Mouse (Mus musculus) ES-E14 (cell line): ENCODE data around the gene Slc34a2. TPM values are rescaled to one million over a fixed set of nuclear protein-coding genes. Genes with fewer than 3 reads are reported as not detected.

Experiments used
- DNase-seq: peaks from one replicate; pipeline ENCODE4 v3.0.0-alpha.2; 2013; ENCODE audit warnings: low read depth, low spot score
- H3K27ac ChIP-seq: 2 replicates; pipeline ENCODE4 v1.5.1; 2012; ENCODE audit warnings: low read depth, mild to moderate bottlenecking, low read length, moderate library complexity, mixed read lengths; ENCODE audit not compliant: poor library complexity, insufficient read depth, severe bottlenecking
- H3K36me3 ChIP-seq: 2 replicates; pipeline ENCODE4 v1.6.1; 2012; ENCODE audit warnings: mild to moderate bottlenecking, low read length, moderate library complexity, mixed read lengths; ENCODE audit not compliant: control insufficient read depth, poor library complexity, insufficient read depth, severe bottlenecking
- H3K4me1 ChIP-seq, 2 experiments: fragments of 150-350 bp in 1 of 2; sonication (generic) in 1 of 2; 2 replicates each; pipeline ENCODE4 v1.6.1; 2012; ENCODE audit warnings: low read length in 2 of 2, mild to moderate bottlenecking in 1 of 2, mixed read lengths in 1 of 2; ENCODE audit not compliant: control insufficient read depth in 2 of 2, insufficient read depth in 2 of 2, poor library complexity in 1 of 2
- H3K4me3 ChIP-seq, 2 experiments: fragments of 150-350 bp in 1 of 2; sonication (generic) in 1 of 2; 2 replicates each; pipeline ENCODE4 v1.5.1; 2012; ENCODE audit warnings: low read length in 2 of 2, low read depth in 1 of 2, mild to moderate bottlenecking in 1 of 2, mixed read lengths in 1 of 2; ENCODE audit not compliant: insufficient read depth in 1 of 2, poor library complexity in 1 of 2, severe bottlenecking in 1 of 2
- H3K9ac ChIP-seq: 2 replicates; pipeline ENCODE4 v1.6.1; 2012; ENCODE audit warnings: low read depth, mild to moderate bottlenecking, low read length, mixed read lengths; ENCODE audit not compliant: poor library complexity, insufficient read depth, severe bottlenecking
- H3K9me3 ChIP-seq: fragments of 150-350 bp; sonication (generic); 2 replicates; pipeline ENCODE4 v1.6.1; 2012; ENCODE audit warnings: low read depth, mild to moderate bottlenecking, low read length; ENCODE audit not compliant: control insufficient read depth, insufficient read depth
- CHD2 ChIP-seq: IDR thresholded peaks from 2 replicates; pipeline ENCODE4 v1.6.1; 2014; ENCODE audit warnings: mild to moderate bottlenecking, low read depth, low read length, inconsistent platforms
- HCFC1 ChIP-seq: IDR thresholded peaks from 2 replicates; pipeline ENCODE4 v1.6.1; 2012; ENCODE audit warnings: low read length, inconsistent platforms, borderline replicate concordance; ENCODE audit not compliant: insufficient read depth
- MAFK ChIP-seq: IDR thresholded peaks from 2 replicates; pipeline ENCODE4 v1.6.1; 2014; ENCODE audit warnings: mild to moderate bottlenecking, low read depth, low read length, inconsistent platforms; ENCODE audit not compliant: insufficient read depth
- ZC3H11A ChIP-seq: IDR thresholded peaks from 2 replicates; pipeline ENCODE4 v1.6.1; 2012; ENCODE audit warnings: low read depth, mild to moderate bottlenecking, inconsistent platforms, low read length, borderline replicate concordance
- ZNF384 ChIP-seq: IDR thresholded peaks from 2 replicates; pipeline ENCODE4 v1.6.1; 2012; ENCODE audit warnings: low read depth, low read length, inconsistent platforms
- in situ Hi-C, 2 experiments: fragments of 600-800 bp; cut with MboI; formaldehyde crosslinking; loops; one replicate each; pipeline ENCODE4 v1.15.1; 2025; ENCODE audit warnings: low sequenced_read_pairs in 2 of 2, inconsistent platforms in 1 of 2; ENCODE audit not compliant: unreplicated experiment in 2 of 2
- total RNA-seq: library from RNA; depleted of rRNA; stranded (reverse); fragments of 300-350 nt; gene quantifications from 2 replicates; pipeline ENCODE4 v1.2.3, GENCODE M21; 2012

The Slc34a2 gene
- total RNA-seq, 1 experiment = 1.3 TPM

GRCm38 (mm10) chr5:52995461-52995860 lies 42.4 kb upstream of the Slc34a2 start:
- no peak overlapping the region for H3K9ac ChIP-seq
- in situ Hi-C loops = no loop called here
- DNase-seq = no peak
- no peak overlapping the region for H3K27ac ChIP-seq
- no peaks in the 10 kb centered on the region for H3K9me3 ChIP-seq
- no peaks in the 10 kb centered on the region for H3K4me1 ChIP-seq
- no peak for TF ChIP-seq ZC3H11A
- TF ChIP-seq MAFK = no peak
- no peak for TF ChIP-seq CHD2
- no peak for TF ChIP-seq ZNF384
- TF ChIP-seq HCFC1 = no peak
- no peak overlapping the region for H3K4me3 ChIP-seq
- H3K36me3 ChIP-seq = no peaks in the 10 kb centered on the region

DNA sequence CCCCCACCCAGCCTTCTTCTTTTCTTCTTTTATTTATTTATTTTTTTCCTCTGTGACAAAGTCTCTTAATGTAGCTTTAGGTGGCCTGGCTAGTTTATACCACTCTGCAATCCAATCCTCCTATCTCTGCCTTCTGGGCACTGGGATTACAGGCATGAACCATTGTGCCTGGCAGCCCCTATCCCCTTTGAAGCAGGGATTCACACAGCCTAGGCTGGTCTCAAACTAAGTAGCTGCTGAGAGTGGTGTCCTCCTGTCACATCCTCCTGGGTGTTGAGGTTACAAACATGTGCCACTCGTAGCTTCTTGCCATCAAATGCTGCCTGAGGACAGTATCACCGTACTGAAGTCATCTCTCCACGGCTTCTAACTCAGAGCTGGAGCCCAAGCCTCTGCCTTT lies 41.7 kb upstream of the Slc34a2 start:
- TF ChIP-seq CHD2 (no peak), HCFC1 (no peak)
- no peaks in the 10 kb centered on the region for H3K4me1 ChIP-seq
- H3K4me3 ChIP-seq = no peak overlapping the region
- no peaks in the 10 kb centered on the region for H3K36me3 ChIP-seq
- H3K27ac ChIP-seq = no peak overlapping the region
- no peak for DNase-seq
- in situ Hi-C loops = no loop called here
- no peaks in the 10 kb centered on the region for H3K9me3 ChIP-seq
- no peak overlapping the region for H3K9ac ChIP-seq

DNA sequence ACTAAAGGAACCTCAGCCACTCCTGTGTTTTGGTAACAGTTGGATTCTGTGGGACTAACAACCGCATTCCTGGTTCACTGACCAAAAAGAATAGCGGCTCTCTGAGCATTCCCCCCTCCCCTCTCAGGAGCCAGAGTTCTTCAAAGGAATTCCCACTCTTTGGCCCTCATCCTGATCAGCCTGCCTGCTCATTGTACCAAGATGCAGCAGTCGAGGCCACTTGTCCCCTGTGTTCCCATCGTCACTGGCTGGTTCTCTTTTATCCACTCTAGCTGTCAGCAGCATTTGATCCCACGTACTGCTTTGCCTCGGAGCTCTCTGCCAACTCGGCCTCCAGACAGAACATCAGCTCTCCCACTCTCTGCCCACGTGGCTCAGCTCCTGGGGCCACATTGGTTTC lies 41.3 kb upstream of the Slc34a2 start:
- no peaks in the 10 kb centered on the region for H3K36me3 ChIP-seq
- TF ChIP-seq CHD2 = no peak
- no peak for TF ChIP-seq ZNF384
- TF ChIP-seq HCFC1 = no peak
- TF ChIP-seq ZC3H11A = no peak
- no peak for TF ChIP-seq MAFK
- in situ Hi-C loops = no loop called here
- H3K4me1 ChIP-seq = no peaks in the 10 kb centered on the region
- no peak overlapping the region for H3K9ac ChIP-seq
- H3K27ac ChIP-seq = no peak overlapping the region
- H3K4me3 ChIP-seq = no peak overlapping the region
- no peaks in the 10 kb centered on the region for H3K9me3 ChIP-seq
- no peak for DNase-seq

DNA sequence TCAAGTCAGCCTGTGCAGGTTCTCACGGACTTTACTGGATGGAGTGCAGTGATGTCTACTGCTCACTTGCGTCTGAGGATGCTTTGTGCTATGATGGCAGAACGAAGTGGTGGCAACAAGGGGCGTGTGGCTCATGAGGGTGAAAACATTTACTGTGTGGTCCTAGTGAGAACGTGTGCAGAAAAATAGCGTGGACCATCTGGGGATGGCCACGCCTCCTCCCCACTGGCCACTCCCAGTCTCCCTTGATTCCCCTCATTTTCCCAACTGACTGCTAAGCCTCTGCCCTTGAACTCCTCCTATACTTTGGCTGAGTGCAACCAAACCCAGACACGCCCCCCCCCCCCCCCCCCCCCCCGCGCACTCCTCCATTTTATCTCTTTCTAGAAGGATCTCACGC lies 40.8 kb upstream of the Slc34a2 start:
- no peak overlapping the region for H3K27ac ChIP-seq
- no peaks in the 10 kb centered on the region for H3K4me1 ChIP-seq
- TF ChIP-seq ZNF384 (no peak), CHD2 (no peak), MAFK (no peak), HCFC1 (no peak), ZC3H11A (no peak)
- no peak overlapping the region for H3K4me3 ChIP-seq
- in situ Hi-C loops = no loop called here
- no peak overlapping the region for H3K9ac ChIP-seq
- H3K36me3 ChIP-seq = no peaks in the 10 kb centered on the region
- DNase-seq = no peak
- H3K9me3 ChIP-seq = no peaks in the 10 kb centered on the region

DNA sequence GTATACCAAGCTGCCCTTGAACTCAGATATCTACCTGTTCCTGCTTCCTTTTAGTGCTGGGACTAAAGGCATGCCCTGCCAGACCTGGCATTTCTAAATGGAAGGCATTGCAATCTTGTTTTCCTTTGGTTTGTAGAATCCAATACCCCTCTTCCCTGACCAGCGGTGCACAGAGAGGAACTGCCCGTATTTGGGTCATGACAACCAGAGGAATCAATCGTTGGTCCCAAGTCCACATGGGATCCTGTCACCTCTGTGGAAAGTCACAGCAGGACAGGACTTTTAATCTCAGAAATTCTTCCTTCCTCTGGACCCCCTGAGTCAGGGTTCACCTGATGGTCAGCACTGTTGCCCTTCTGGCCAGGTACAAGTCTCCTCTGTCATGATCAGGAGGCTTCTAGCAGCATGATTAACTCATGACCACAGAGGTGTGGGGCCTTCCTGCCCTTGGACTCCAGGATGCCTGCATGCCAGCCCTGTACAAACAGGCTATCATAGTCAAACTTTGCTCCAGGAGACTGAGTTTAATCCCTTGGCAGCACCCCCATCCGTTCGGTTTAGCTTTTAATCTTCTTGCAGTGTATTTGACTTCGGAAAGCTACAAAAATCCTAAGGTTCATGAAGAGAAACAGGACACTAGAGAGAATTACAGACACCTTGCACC lies 39.7 kb upstream of the Slc34a2 start:
- no peak for DNase-seq
- TF ChIP-seq ZC3H11A = no peak
- no peak for TF ChIP-seq ZNF384
- TF ChIP-seq HCFC1 = no peak
- no peak for TF ChIP-seq MAFK
- TF ChIP-seq CHD2 = no peak
- Histone ChIP-seq H3K4me1 (no peaks in the 10 kb centered on the region), H3K4me3 (no peak overlapping the region), H3K9ac (no peak overlapping the region), H3K9me3 (no peaks in the 10 kb centered on the region), H3K27ac (no peak overlapping the region), H3K36me3 (no peaks in the 10 kb centered on the region)
- in situ Hi-C loops = no loop called here
